Mouse (Mus musculus) limb, embryonic 11.5 days (tissue): ENCODE data around the gene Rhod. TPM values are rescaled to one million over a fixed set of nuclear protein-coding genes. Genes with fewer than 3 reads are reported as not detected.
A peak's percentile ranks its signal among the peaks of the same experiment; 100 is the strongest.

Source experiments
- ATAC-seq: fragments of 200-750 bp; cut with Nextera tagmentation; 2 replicates; pipeline ENCODE4 v1.8.0; 2017; ENCODE audit warnings: low read depth; ENCODE audit not compliant: insufficient number of reproducible peaks, low FRiP score, low TSS enrichment
- DNase-seq: peaks from one replicate; pipeline ENCODE4 v3.0.0-alpha.2; 2015; ENCODE audit warnings: low spot score
- H3K27ac ChIP-seq: fragments of 300-500 bp; sonication (generic); replicated peaks from 2 replicates; pipeline ENCODE4 v1.5.1; 2014; ENCODE audit warnings: low read depth, mild to moderate bottlenecking, low read length
- H3K27me3 ChIP-seq: fragments of 300-500 bp; sonication (generic); 2 replicates; pipeline ENCODE4 v1.6.1; 2014; ENCODE audit warnings: mild to moderate bottlenecking, low read length, mixed read lengths; ENCODE audit not compliant: control insufficient read depth, insufficient read depth
- H3K36me3 ChIP-seq: fragments of 300-500 bp; sonication (generic); 2 replicates; pipeline ENCODE4 v1.6.1; 2014; ENCODE audit warnings: mild to moderate bottlenecking, low read length, moderate library complexity, mixed read lengths; ENCODE audit not compliant: control insufficient read depth, insufficient read depth
- H3K4me1 ChIP-seq: fragments of 300-500 bp; sonication (generic); 2 replicates; pipeline ENCODE4 v1.6.1; 2014; ENCODE audit warnings: low read length, mixed read lengths; ENCODE audit not compliant: control insufficient read depth, insufficient read depth
- H3K4me2 ChIP-seq: fragments of 300-500 bp; sonication (generic); 2 replicates; pipeline ENCODE4 v1.6.1; 2014; ENCODE audit warnings: low read depth, mild to moderate bottlenecking, moderate library complexity; ENCODE audit not compliant: severe bottlenecking
- H3K4me3 ChIP-seq: fragments of 300-500 bp; sonication (generic); 2 replicates; pipeline ENCODE4 v1.5.1; 2014; ENCODE audit warnings: low read depth, low read length
- H3K9ac ChIP-seq: fragments of 300-500 bp; sonication (generic); 2 replicates; pipeline ENCODE4 v1.6.1; 2014; ENCODE audit warnings: mild to moderate bottlenecking, low read length
- H3K9me3 ChIP-seq: fragments of 300-500 bp; sonication (generic); 2 replicates; pipeline ENCODE4 v1.6.1; 2016; ENCODE audit warnings: low read length; ENCODE audit not compliant: control insufficient read depth
- WGBS: fragments of 180-500 bp; shearing (Covaris S2); extraction: QIAGEN DNeasy Blood & Tissue Kit; methylation state at CpG from one replicate; pipeline ENCODE4 v1.1.7; 2014; 5-methylcytosine and 5-hydroxymethylcytosine counted together
- polyA plus RNA-seq: library from polyadenylated mRNA; unstranded; fragments of >200 nt; fragmentation: Nextera tagmentation; extraction: Ambion mirVana; gene quantifications from 2 replicates; pipeline ENCODE4 v1.2.1, GENCODE M21; 2014

The Rhod gene
- 37.3 and 39.0 TPM in 2 replicates for polyA plus RNA-seq

- DNase-seq (peak; percentile 76), ATAC-seq (peak; percentile 58)
- Histone ChIP-seq H3K27me3 (no peaks in the 10 kb centered on the region), H3K27ac (no peak within 1 kb of the TSS), H3K9me3 (no peaks in the 10 kb centered on the region), H3K4me2 (peak within 1 kb of the TSS; percentile 85), H3K4me3 (peak within 1 kb of the TSS; percentile 53), H3K4me1 (peaks cover 8% of the 10 kb centered on the region; the same call in 1 of the 2 replicates), H3K9ac (peak within 1 kb of the TSS; percentile 64), H3K36me3 (no peaks in the 10 kb centered on the region)
- 0% methylated on average over 47 of the region's 51 CpGs for WGBS
Measured at GRCm38 (mm10) chr19:4439161-4439801, at the start of gene Rhod. Rhod (minus strand) TSS chr19:4439432.

GRCm38 (mm10) chr19:4487877-4488276, 48.6 kb upstream of the Rhod start:
- WGBS: 65% methylated on average over 2 of the region's 2 CpGs
- no peak for ATAC-seq

DNA sequence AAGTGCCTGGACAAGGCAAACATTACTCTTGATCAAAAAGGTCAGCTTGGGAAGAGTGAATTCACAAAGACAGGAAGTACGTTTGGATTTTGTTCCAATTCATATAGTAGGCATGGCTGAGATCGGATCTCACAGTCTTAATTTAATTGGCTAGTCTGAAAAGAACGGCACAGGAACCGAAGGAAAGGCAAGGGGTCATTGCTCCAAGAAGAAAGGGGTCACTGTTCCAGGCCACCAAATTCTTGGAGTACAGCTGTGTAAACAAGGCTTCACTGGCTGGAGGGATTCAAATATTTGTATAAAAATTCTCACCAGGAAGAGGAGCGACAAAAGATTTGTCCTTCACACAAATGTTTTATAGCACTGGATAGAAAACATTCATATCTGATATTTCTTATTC, 45.8 kb upstream of the Rhod start:
- Histone ChIP-seq H3K27me3 (no peaks in the 10 kb centered on the region), H3K4me2 (no peak overlapping the region), H3K27ac (no peak overlapping the region), H3K4me1 (no peaks in the 10 kb centered on the region), H3K9me3 (no peaks in the 10 kb centered on the region), H3K4me3 (no peak overlapping the region), H3K36me3 (no peaks in the 10 kb centered on the region), H3K9ac (no peak overlapping the region)
- no peak for ATAC-seq
- 69% methylated on average over 5 of the region's 5 CpGs for WGBS
- no peak for DNase-seq

More at GRCm38 (mm10) chr19:4487877-4488276, 48.6 kb upstream of the Rhod start:
- H3K27me3 ChIP-seq: no peaks in the 10 kb centered on the region
- no peak overlapping the region for H3K4me3 ChIP-seq
- H3K9ac ChIP-seq: no peak overlapping the region
- no peaks in the 10 kb centered on the region for H3K36me3 ChIP-seq
- H3K4me1 ChIP-seq: 0 out of 2 replicates have a peak, but pooled peaks cover under 1% of the 10 kb centered on the region
- no peak overlapping the region for H3K27ac ChIP-seq
- no peaks in the 10 kb centered on the region for H3K9me3 ChIP-seq
- H3K4me2 ChIP-seq: no peak overlapping the region
- no peak for DNase-seq

- H3K9me3 ChIP-seq: no peaks in the 10 kb centered on the region
- DNase-seq: no peak
- peaks cover 5% of the 10 kb centered on the region for H3K27me3 ChIP-seq
- no peaks in the 10 kb centered on the region for H3K4me1 ChIP-seq
- 87% methylated on average over 3 of the region's 3 CpGs for WGBS
- no peaks in the 10 kb centered on the region for H3K36me3 ChIP-seq
- no peak overlapping the region for H3K4me3 ChIP-seq
- no peak overlapping the region for H3K9ac ChIP-seq
- H3K4me2 ChIP-seq: no peak overlapping the region
- ATAC-seq: no peak
- H3K27ac ChIP-seq: no peak overlapping the region
Measured at GRCm38 (mm10) chr19:4482111-4482859, 43.1 kb upstream of the Rhod start.

DNA sequence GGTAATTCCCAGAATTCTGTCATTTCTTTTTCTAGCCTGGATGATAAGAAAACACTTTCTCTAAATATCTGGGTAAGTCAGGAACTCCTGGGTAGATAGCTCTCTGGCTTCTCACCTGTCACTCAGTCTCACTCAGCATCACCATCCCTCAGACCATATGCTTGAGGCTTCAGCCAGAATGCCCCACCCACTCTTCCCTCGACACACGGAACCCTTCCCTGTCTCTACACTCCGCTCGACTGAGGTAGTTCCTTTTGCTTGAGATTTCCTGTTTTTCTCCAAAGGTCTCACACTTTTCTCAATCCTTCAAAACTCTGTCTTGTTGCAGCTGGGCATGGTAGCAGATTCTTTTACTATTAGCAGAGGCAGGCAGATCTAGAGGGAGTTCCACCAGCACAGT, 42.1 kb upstream of the Rhod start:
- ATAC-seq: no peak
- WGBS: 46% methylated on average over 4 of the region's 4 CpGs
- H3K27me3 ChIP-seq: peaks cover 15% of the 10 kb centered on the region
- H3K9me3 ChIP-seq: no peaks in the 10 kb centered on the region
- H3K4me1 ChIP-seq: 0 out of 2 replicates have a peak, but pooled peaks cover 2% of the 10 kb centered on the region
- H3K4me2 ChIP-seq: no peak overlapping the region
- H3K36me3 ChIP-seq: no peaks in the 10 kb centered on the region
- no peak overlapping the region for H3K4me3 ChIP-seq
- no peak overlapping the region for H3K9ac ChIP-seq
- DNase-seq: no peak
- no peak overlapping the region for H3K27ac ChIP-seq

DNA sequence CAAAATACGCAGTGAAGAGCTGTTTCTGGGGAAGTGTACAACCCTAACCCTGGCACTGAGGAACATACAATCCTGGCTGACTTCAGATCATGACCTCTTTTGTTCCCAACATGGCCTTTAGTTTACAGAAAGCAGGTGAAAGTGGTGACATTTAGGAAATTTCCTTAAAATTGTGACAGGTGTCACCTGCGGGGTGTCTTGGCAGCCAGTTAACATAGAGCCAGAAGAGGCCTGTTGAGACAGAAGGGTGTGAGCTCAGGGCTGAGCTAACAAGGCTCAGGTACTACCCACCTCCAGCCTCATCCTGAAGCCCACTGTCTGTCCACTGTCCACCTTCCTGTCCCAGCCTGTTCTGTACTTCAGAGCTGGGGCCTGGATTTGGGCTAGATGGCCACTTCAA, 40.8 kb upstream of the Rhod start:
- no peak for DNase-seq
- H3K27ac ChIP-seq: no peak overlapping the region
- no peak overlapping the region for H3K4me3 ChIP-seq
- H3K9me3 ChIP-seq: no peaks in the 10 kb centered on the region
- no peak overlapping the region for H3K9ac ChIP-seq
- no peak overlapping the region for H3K4me2 ChIP-seq
- no peaks in the 10 kb centered on the region for H3K36me3 ChIP-seq
- peaks cover 26% of the 10 kb centered on the region for H3K27me3 ChIP-seq
- H3K4me1 ChIP-seq: 0 out of 2 replicates have a peak, but pooled peaks cover 3% of the 10 kb centered on the region
- 89% methylated on average over 2 of the region's 2 CpGs for WGBS
- ATAC-seq: no peak

GRCm38 (mm10) chr19:4478190-4478516, 38.9 kb upstream of the Rhod start:
- Histone ChIP-seq H3K4me3 (no peak overlapping the region), H3K4me2 (no peak overlapping the region), H3K27ac (no peak overlapping the region), H3K9ac (no peak overlapping the region), H3K4me1 (0 out of 2 replicates have a peak, but pooled peaks cover 3% of the 10 kb centered on the region), H3K9me3 (no peaks in the 10 kb centered on the region), H3K36me3 (no peaks in the 10 kb centered on the region), H3K27me3 (peaks cover 31% of the 10 kb centered on the region)
- WGBS: 32% methylated on average over 1 of the region's 1 CpGs
- ATAC-seq (no peak), DNase-seq (peak; percentile 31)

- 0 out of 2 replicates have a peak, but pooled peaks cover 3% of the 10 kb centered on the region for H3K4me1 ChIP-seq
- peak within 1 kb of the TSS; percentile 92 for H3K4me2 ChIP-seq
- DNase-seq: no peak
- no peak for ATAC-seq
- H3K27me3 ChIP-seq: peaks cover 31% of the 10 kb centered on the region
- peak within 1 kb of the TSS; percentile 45 for H3K4me3 ChIP-seq
- WGBS: 36% methylated on average over 21 of the region's 21 CpGs
- peak within 1 kb of the TSS; percentile 41 for H3K9ac ChIP-seq
- no peaks in the 10 kb centered on the region for H3K9me3 ChIP-seq
- no peaks in the 10 kb centered on the region for H3K36me3 ChIP-seq
- H3K27ac ChIP-seq: no peak within 1 kb of the TSS
Measured at GRCm38 (mm10) chr19:4477345-4478189, 38.3 kb upstream of the Rhod start, which contains the start of gene Syt12. Syt12 (minus strand) TSS chr19:4477447.
